Mouse (Mus musculus): ENCODE measurements around the gene Hecw1. TPM values are rescaled to one million over a fixed set of nuclear protein-coding genes. Genes with fewer than 3 reads are reported as not detected.
A peak's percentile ranks its signal among the peaks of the same experiment; 100 is the strongest.
"Not testable (repeated sequence)": the region's sequence is repeated elsewhere in the genome, so short reads cannot be mapped to it uniquely, and the experiment has no call there.

The Hecw1 gene
- polyA plus RNA-seq, 1 experiment = 17.4 TPM

- no peak overlapping the region for H3K27ac ChIP-seq (ENCODE audit: insufficient read depth, low read length)
- 47% methylated on average over 3 of the region's 3 CpGs for WGBS
- DNase-seq = peak; percentile 19 to 38
- TF ChIP-seq CTCF (IDR thresholded peaks at IDR 0.05; ENCODE audit: borderline replicate concordance, insufficient read depth, low read depth, low read length) (no peak), POLR2A (IDR thresholded peaks at IDR 0.05; ENCODE audit: borderline replicate concordance, insufficient read depth, low read length) (no peak)
- H3K4me3 ChIP-seq (replicated peaks; ENCODE audit: insufficient read depth, low read depth, low read length) = no peak overlapping the region
- H3K27me3 ChIP-seq (ENCODE audit: control insufficient read depth, insufficient read depth, low read length) = no peaks in the 10 kb centered on the region
- no peaks in the 10 kb centered on the region for H3K4me1 ChIP-seq (ENCODE audit: control insufficient read depth, insufficient read depth, low read length)
Observed at GRCm38 (mm10) chr13:14365546-14365945, 157.5 kb downstream of the Hecw1 start.

DNA sequence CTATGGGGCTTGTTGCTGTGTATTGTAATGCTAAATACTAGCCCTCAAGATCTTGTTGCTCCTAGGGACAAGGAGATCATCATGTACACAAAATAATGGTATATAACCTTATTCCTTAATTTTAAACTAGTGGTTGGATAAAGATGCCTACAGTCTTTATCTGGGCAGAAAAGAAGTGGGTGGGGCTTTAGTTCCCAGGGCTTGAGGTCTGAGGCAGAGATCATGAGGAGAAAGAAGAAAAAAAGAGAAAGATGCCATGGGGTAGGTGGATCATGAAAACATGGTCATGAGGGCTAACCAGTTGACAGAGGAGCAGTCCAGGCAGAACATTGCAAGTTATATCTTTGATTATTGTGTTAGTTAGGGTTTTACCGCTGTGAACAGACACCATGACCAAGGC, 195.8 kb downstream of the Hecw1 start:
- no peak for DNase-seq
- H3K4me1 ChIP-seq (ENCODE audit: control insufficient read depth, insufficient read depth, low read length) = no peaks in the 10 kb centered on the region
- H3K27me3 ChIP-seq (ENCODE audit: control insufficient read depth, insufficient read depth, low read length) = no peaks in the 10 kb centered on the region
- TF ChIP-seq POLR2A (IDR thresholded peaks at IDR 0.05; ENCODE audit: borderline replicate concordance, insufficient read depth, low read length) (no peak), CTCF (IDR thresholded peaks at IDR 0.05; ENCODE audit: borderline replicate concordance, insufficient read depth, low read depth, low read length) (no peak)
- no peak overlapping the region for H3K27ac ChIP-seq (ENCODE audit: insufficient read depth, low read length)
- WGBS = 95% methylated on average over 1 of the region's 1 CpGs
- H3K4me3 ChIP-seq (replicated peaks; ENCODE audit: insufficient read depth, low read depth, low read length) = no peak overlapping the region

GRCm38 (mm10) chr13:14306617-14307016, 216.4 kb downstream of the Hecw1 start:
- TF ChIP-seq POLR2A (IDR thresholded peaks at IDR 0.05; ENCODE audit: borderline replicate concordance, insufficient read depth, low read length) (no peak), CTCF (IDR thresholded peaks at IDR 0.05; ENCODE audit: borderline replicate concordance, insufficient read depth, low read depth, low read length) (0 out of 2 replicates have a peak, but pooled peaks have one; percentile 9)
- WGBS = 30% methylated on average over 8 of the region's 8 CpGs
- no peaks in the 10 kb centered on the region for H3K4me1 ChIP-seq (ENCODE audit: control insufficient read depth, insufficient read depth, low read length)

GRCm38 (mm10) chr13:14304103-14304502, 218.9 kb downstream of the Hecw1 start:
- no peak overlapping the region for H3K27ac ChIP-seq (ENCODE audit: insufficient read depth, low read length)
- no peaks in the 10 kb centered on the region for H3K27me3 ChIP-seq (ENCODE audit: control insufficient read depth, insufficient read depth, low read length)
- no peaks in the 10 kb centered on the region for H3K4me1 ChIP-seq (ENCODE audit: control insufficient read depth, insufficient read depth, low read length)
- no peak for DNase-seq
- WGBS = 96% methylated on average over 1 of the region's 1 CpGs
- TF ChIP-seq CTCF (IDR thresholded peaks at IDR 0.05; ENCODE audit: borderline replicate concordance, insufficient read depth, low read depth, low read length) = no peak
- no peak overlapping the region for H3K4me3 ChIP-seq (replicated peaks; ENCODE audit: insufficient read depth, low read depth, low read length)

More at GRCm38 (mm10) chr13:14306617-14307016, 216.4 kb downstream of the Hecw1 start:
- Histone ChIP-seq H3K4me3 (replicated peaks; ENCODE audit: insufficient read depth, low read depth, low read length) (no peak overlapping the region), H3K27ac (ENCODE audit: insufficient read depth, low read length) (no peak overlapping the region), H3K27me3 (ENCODE audit: control insufficient read depth, insufficient read depth, low read length) (no peaks in the 10 kb centered on the region)
- no peak for DNase-seq

DNA sequence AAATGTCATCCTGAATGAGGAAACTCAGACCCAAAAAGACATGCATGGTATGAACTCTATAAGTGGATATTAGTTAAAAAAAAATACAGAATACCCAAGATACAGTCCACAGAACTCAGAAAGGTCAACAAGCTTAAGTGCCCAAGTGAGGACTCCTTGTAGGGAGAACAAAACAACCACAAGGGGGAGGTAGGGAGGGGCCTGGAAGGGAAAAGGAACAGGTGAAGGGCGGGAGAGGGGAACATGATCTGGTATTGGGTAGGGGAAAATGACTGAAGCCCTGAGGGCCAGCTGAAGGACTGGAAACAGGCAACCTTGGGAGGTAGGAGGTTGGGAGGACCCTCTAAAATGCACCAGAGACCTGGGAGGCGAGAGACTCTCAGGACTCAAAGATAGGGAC, 220.1 kb downstream of the Hecw1 start:
- WGBS = 63% methylated on average over 2 of the region's 2 CpGs
- Histone ChIP-seq H3K4me3 (replicated peaks; ENCODE audit: insufficient read depth, low read depth, low read length) (no peak overlapping the region), H3K27ac (ENCODE audit: insufficient read depth, low read length) (no peak overlapping the region), H3K27me3 (ENCODE audit: control insufficient read depth, insufficient read depth, low read length) (no peaks in the 10 kb centered on the region), H3K4me1 (ENCODE audit: control insufficient read depth, insufficient read depth, low read length) (no peaks in the 10 kb centered on the region)
- TF ChIP-seq CTCF (IDR thresholded peaks at IDR 0.05; ENCODE audit: borderline replicate concordance, insufficient read depth, low read depth, low read length) = no peak
- TF ChIP-seq POLR2A (IDR thresholded peaks at IDR 0.05; ENCODE audit: borderline replicate concordance, insufficient read depth, low read length) = no peak
- DNase-seq = no peak

DNA sequence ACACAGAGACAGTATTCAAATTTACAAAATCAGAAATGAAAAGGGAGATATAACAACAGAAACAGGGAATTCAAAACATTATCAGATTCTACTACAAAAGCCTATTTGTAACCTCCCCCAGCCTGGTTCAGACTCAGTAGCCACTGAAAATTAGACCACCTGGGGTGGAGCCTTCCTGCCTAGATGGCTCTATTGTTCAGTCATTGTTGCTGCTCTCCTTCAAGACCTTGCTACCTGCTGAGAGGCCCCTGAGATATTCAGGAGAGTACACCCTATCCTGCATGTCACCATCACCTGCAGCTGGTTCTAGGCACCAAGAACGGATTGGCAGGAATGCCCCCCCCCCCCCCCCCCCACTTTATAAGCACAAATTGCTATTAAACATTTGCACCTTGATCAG, 233.0 kb downstream of the Hecw1 start:
- Histone ChIP-seq H3K27me3 (ENCODE audit: control insufficient read depth, insufficient read depth, low read length) (no peaks in the 10 kb centered on the region), H3K4me1 (ENCODE audit: control insufficient read depth, insufficient read depth, low read length) (no peaks in the 10 kb centered on the region), H3K27ac (ENCODE audit: insufficient read depth, low read length) (no peak overlapping the region), H3K4me3 (replicated peaks; ENCODE audit: insufficient read depth, low read depth, low read length) (no peak overlapping the region)
- DNase-seq = no peak
- 23% methylated on average over 1 of the region's 1 CpGs for WGBS
- no peak for TF ChIP-seq CTCF (IDR thresholded peaks at IDR 0.05; ENCODE audit: borderline replicate concordance, insufficient read depth, low read depth, low read length)
- no peak for TF ChIP-seq POLR2A (IDR thresholded peaks at IDR 0.05; ENCODE audit: borderline replicate concordance, insufficient read depth, low read length)

- Histone ChIP-seq H3K4me1 (ENCODE audit: control insufficient read depth, insufficient read depth, low read length) (no peaks in the 10 kb centered on the region), H3K4me3 (replicated peaks; ENCODE audit: insufficient read depth, low read depth, low read length) (no peak overlapping the region), H3K27ac (ENCODE audit: insufficient read depth, low read length) (no peak overlapping the region), H3K27me3 (ENCODE audit: control insufficient read depth, insufficient read depth, low read length) (no peaks in the 10 kb centered on the region)
- no peak for DNase-seq
- TF ChIP-seq CTCF (IDR thresholded peaks at IDR 0.05; ENCODE audit: borderline replicate concordance, insufficient read depth, low read depth, low read length) (no peak), POLR2A (IDR thresholded peaks at IDR 0.05; ENCODE audit: borderline replicate concordance, insufficient read depth, low read length) (no peak)
Observed at GRCm38 (mm10) chr13:14271476-14271875, 251.6 kb downstream of the Hecw1 start.

- H3K4me1 ChIP-seq (ENCODE audit: control insufficient read depth, insufficient read depth, low read length); H3K27me3 ChIP-seq (ENCODE audit: control insufficient read depth, insufficient read depth, low read length); H3K27ac ChIP-seq (ENCODE audit: insufficient read depth, low read length); DNase-seq; H3K4me3 ChIP-seq (replicated peaks; ENCODE audit: insufficient read depth, low read depth, low read length): not testable (repeated sequence)
- WGBS = 35% methylated on average over 9 of the region's 9 CpGs
Observed at GRCm38 (mm10) chr13:14260939-14261338, 262.1 kb downstream of the Hecw1 start.

DNA sequence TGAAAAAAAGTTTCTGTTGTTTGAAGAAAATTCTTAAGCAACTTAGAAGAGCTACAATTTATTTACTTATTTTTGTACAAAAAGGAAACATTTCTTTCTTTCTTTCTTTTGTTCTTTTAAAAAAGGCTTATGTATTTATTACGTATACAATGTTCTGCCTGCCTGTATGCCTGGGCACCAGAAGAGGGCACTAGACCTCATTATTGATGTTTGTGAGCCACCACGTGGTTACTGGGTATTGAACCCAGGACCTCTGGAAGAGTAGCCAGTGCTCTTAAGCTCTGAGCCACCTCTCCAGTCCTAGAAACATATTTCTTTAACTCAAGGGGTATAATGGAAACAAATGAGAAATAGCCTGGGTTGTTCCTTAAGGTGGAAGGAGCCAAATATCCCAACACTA, 277.1 kb downstream of the Hecw1 start:
- WGBS = 52% methylated on average over 2 of the region's 2 CpGs
- no peak overlapping the region for H3K27ac ChIP-seq (ENCODE audit: insufficient read depth, low read length)
- no peak for TF ChIP-seq POLR2A (IDR thresholded peaks at IDR 0.05; ENCODE audit: borderline replicate concordance, insufficient read depth, low read length)
- no peak; the same call in 1 of the 2 replicates for TF ChIP-seq CTCF (IDR thresholded peaks at IDR 0.05; ENCODE audit: borderline replicate concordance, insufficient read depth, low read depth, low read length)
- H3K4me1 ChIP-seq (ENCODE audit: control insufficient read depth, insufficient read depth, low read length) = no peaks in the 10 kb centered on the region
- H3K4me3 ChIP-seq (replicated peaks; ENCODE audit: insufficient read depth, low read depth, low read length) = no peak overlapping the region
- DNase-seq = no peak
- H3K27me3 ChIP-seq (ENCODE audit: control insufficient read depth, insufficient read depth, low read length) = no peaks in the 10 kb centered on the region

All from cerebellum, adult 2 months (tissue).